Mouse (Mus musculus) ZHBTc4 (cell line): ENCODE data around the gene Haus2.

Experiments
- DNase-seq: peaks from one replicate; pipeline ENCODE4 v3.0.0-alpha.2; 2011; ENCODE audit warnings: low read depth, low spot score

The Haus2 gene

DNA sequence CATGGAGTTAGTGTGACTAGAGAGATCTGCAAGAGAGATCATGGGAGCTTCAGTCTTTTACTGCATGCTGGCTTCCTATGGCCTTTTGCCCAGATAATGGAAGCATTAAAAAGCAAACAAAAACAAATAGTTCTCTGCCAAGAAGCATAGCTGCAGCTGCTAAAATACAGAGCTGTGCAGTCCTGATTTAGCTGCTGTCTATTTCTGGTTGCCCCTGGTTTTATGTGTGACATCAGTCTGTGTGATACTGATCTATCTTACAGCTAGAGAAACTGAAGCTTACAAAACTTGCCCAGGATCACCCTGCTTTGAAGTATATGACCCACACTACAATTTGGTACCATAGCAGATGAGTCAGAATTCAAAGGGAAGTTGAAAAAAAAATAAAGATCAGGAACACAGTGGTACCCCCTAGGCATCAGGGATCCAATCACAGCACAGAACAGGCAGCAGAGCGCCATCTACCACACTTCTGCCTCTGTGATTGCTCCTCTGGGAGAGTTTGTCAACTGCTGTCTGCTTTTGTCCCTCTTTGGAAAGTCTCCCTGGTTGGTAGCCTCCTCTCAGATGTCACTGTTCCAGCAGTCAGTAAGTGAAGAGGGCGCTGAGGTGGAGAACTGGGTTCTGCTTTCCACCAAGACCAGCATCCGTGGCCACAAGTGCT is 54.4 kb downstream of the Haus2 start:
- no peak for DNase-seq

DNA sequence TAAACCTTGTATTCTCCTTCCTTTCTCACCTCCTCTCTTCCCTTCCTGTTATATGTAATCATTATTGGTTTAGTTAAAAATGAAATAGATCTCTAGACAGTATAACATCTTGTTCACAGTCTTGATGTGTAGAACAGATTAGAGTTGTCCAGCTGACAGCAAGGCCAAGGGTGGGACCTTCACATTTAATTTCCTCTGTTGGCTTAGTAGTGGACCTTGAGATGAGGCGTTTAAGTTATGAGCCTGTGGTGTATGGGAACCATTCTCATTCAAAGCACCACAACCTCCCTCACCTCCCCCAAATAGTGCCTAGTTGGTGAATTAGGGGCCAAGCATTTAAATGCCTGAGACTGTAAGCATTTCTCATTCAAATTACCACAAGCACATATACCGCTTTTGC is 58.3 kb downstream of the Haus2 start:
- DNase-seq, result no peak

DNA sequence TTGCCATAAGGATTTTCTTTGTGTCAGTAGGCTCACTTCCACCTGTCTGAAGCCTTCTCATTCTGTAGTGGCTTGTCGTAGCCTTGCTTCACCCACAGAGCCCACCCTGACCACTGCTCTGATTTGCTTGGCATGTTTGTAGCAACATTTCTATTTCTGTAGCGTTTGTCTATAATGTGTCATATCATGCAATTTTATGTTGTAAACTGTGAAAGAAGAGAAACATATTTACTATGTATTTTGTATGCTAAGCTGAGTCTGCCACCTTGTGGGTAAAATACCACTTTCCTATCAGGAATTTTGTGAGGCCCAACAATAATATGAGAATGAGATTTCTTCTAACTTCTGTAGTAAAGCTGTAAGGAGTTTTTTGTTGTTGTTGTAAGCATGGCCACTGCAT is 61.1 kb downstream of the Haus2 start:
- no peak for DNase-seq
